Mouse (Mus musculus): Measurements from ENCODE around the gene Bmpr2.

Gene Bmpr2

DNA sequence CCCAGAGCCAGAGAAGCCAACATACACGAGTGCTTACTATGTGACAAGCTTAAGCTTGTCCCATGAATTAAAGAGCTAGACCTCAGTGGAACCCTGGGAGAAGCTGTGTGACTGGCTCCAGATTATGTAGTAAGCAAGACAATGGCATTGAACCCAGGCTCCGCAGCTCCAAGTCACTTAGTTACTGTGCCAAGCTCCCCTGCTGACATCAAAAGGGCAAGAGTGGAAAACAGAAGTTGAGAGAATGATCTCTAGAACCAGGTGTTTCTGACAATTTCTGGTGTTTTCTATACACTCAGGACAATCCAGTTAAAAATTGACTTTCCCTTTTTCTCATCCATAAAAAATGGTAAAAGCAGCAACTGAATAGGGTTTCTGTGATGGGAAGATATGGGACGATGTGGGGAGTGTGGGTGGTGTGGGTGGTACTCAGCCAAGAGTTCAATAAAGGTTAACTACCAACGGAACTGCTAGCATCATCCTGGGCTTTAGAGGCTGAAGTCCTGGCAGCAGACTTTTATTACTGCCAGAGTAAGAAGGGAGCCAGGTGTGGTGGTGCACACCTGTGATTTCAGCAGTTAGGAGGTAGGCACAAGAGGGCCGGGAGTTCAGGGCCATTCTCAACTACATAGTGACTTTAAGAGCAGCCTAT lies 134.1 kb downstream of the Bmpr2 start:
- DNase-seq (ENCODE audit: extremely low read depth, low read depth, low spot score): no peak

DNA sequence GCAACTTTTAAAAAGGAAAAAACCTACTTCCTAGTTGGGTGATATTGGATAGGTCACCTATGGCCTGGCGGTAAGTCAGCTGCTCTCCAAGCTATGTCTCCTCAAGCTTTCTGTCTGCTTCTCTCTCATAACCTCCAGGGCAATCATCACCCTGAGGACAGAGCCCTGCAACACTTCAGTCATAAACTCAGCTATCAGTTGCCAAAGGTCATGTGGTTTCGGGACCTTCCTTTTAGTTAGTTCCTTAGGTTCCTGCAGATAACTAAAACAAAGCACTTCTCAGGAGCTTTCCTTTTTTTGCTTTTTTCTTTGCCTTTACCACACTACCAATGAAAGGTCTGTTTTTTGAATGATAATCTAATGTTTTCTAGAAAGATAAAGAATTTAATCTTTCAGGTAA lies 136.5 kb downstream of the Bmpr2 start:
- DNase-seq (ENCODE audit: extremely low read depth, low read depth, low spot score): no peak

- no peak for DNase-seq (ENCODE audit: extremely low read depth, low read depth, low spot score)
Observed at GRCm38 (mm10) chr1:59901082-59901876, 138.1 kb downstream of the Bmpr2 start.

GRCm38 (mm10) chr1:59902634-59903033 lies 139.4 kb downstream of the Bmpr2 start:
- DNase-seq (ENCODE audit: extremely low read depth, low read depth, low spot score): no peak

- no peak for DNase-seq (ENCODE audit: extremely low read depth, low read depth, low spot score)
Observed at GRCm38 (mm10) chr1:59904630-59905295, 141.6 kb downstream of the Bmpr2 start.

DNA sequence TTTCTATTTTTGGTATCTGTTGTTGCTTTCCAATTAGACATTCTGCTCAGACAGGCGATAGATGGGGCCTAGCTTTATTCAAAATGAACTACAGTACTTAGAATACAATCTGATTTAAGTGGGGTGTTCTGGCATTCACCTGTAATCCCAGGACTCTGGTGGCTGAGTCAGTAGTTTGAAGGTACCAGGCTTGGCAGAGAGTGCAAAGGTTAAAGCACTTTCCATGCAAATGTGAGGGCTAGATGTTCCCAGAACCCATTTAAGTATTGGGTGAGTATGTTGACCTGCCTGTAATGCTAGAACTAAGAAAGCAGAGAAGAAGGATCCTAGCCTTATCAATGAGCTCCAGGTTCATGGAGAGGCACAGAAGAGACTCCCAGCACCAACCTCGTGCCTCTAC lies 142.7 kb downstream of the Bmpr2 start:
- DNase-seq (ENCODE audit: extremely low read depth, low read depth, low spot score): no peak

- DNase-seq (ENCODE audit: extremely low read depth, low read depth, low spot score): no peak
Observed at GRCm38 (mm10) chr1:59906819-59907521, 143.8 kb downstream of the Bmpr2 start.

GRCm38 (mm10) chr1:59907700-59908099 lies 144.5 kb downstream of the Bmpr2 start:
- no peak for DNase-seq (ENCODE audit: extremely low read depth, low read depth, low spot score)

- no peak for DNase-seq (ENCODE audit: extremely low read depth, low read depth, low spot score)
Observed at GRCm38 (mm10) chr1:59910941-59911340, 147.7 kb downstream of the Bmpr2 start.

GRCm38 (mm10) chr1:59912413-59913157 lies 149.4 kb downstream of the Bmpr2 start, which contains the start of gene Fam117b:
Gene Fam117b, plus strand, starts transcription at chr1:59913006.
- peak; percentile 23 for DNase-seq (ENCODE audit: extremely low read depth, low read depth, low spot score)

- DNase-seq (ENCODE audit: extremely low read depth, low read depth, low spot score): no peak
Observed at GRCm38 (mm10) chr1:59913195-59913868, 150.1 kb downstream of the Bmpr2 start.

- DNase-seq (ENCODE audit: extremely low read depth, low read depth, low spot score): peak; percentile 87
Observed at GRCm38 (mm10) chr1:59913869-59914225, 150.6 kb downstream of the Bmpr2 start.

- DNase-seq (ENCODE audit: extremely low read depth, low read depth, low spot score): no peak
Observed at GRCm38 (mm10) chr1:59914799-59915198, 151.6 kb downstream of the Bmpr2 start.

GRCm38 (mm10) chr1:59915843-59916610 lies 152.8 kb downstream of the Bmpr2 start:
- DNase-seq (ENCODE audit: extremely low read depth, low read depth, low spot score): no peak

DNA sequence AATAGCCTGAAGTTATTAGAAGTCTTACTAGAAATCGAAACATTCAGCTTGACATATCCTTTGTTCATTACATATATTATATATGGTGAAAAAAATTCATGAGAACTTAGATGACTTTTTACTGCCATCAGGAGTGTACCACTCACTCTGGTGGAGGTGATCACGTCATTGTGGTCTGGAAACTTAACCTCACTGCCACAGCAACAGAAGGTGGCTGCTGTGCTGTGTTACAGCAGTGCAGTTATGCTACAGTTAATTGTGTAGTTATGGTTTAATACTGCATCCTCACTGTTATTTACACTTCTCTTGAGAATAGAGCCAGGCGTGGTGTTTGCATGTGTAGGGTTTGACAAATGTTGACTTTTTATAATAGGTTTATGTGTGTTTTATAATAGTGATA lies 154.2 kb downstream of the Bmpr2 start:
- no peak for DNase-seq (ENCODE audit: extremely low read depth, low read depth, low spot score)

DNA sequence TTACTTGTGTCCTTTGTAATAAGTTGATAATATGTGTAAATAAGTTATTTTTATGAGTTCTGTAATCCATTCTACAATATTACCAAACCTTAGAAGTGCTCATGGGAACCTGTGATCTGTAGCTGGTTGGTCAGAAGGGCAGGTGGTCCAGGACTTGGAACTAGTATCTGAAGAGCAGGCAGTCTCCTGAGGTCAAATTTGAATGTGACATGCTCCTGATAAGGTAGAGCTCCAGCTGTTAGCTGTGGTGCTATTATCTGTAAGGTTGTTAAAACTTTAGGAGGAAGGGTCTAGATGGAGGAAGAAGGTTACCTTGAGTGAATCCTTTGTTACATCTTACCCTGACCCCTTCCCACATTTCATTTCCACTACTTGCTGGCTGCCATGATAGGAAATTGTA lies 154.9 kb downstream of the Bmpr2 start:
- DNase-seq (ENCODE audit: extremely low read depth, low read depth, low spot score): no peak

DNA sequence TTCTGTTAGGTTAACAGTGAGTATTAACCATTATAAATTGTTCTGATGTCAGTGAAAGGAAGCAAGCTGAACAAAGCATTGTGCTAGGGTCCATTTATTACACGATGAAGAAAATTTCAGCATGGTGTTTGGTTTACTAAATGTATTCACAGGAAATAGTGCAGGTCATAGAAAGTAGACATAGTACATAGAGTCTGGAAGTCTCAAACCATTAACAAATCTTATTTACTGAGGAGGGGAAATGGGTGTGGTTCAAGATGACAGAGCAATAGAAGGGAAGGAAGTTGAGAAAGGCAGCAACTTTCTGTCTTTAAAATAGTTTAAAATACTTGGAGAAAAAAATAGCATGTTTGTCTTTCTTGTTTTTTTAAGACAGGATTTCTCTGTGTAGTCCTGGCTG lies 160.0 kb downstream of the Bmpr2 start:
- DNase-seq (ENCODE audit: extremely low read depth, low read depth, low spot score): no peak

- no peak for DNase-seq (ENCODE audit: extremely low read depth, low read depth, low spot score)
Observed at GRCm38 (mm10) chr1:59923673-59924072, 160.5 kb downstream of the Bmpr2 start.

DNA sequence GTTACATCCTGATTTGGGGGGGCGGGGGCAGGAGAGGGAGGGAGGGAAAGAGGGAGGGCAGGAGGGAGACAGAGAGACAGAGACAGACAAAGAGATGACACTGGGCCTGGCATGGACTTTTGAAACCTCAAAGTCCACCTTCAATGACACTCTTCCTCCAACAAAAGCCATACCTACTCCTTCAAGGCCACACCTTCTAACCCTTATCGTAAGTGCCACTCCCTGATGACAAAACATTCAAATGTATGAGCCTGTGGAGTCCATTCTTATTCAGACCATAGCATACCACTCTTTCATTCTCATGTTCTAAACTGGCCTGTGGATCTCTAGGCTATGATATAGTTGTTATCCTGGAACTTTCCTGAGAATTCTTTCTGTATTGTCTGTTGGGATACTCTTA lies 161.2 kb downstream of the Bmpr2 start:
- no peak for DNase-seq (ENCODE audit: extremely low read depth, low read depth, low spot score)

Data from fat pad, adult 2 months (tissue).